ENCODE assay signal across 8 mouse cellular contexts in the genomic region with DNA sequence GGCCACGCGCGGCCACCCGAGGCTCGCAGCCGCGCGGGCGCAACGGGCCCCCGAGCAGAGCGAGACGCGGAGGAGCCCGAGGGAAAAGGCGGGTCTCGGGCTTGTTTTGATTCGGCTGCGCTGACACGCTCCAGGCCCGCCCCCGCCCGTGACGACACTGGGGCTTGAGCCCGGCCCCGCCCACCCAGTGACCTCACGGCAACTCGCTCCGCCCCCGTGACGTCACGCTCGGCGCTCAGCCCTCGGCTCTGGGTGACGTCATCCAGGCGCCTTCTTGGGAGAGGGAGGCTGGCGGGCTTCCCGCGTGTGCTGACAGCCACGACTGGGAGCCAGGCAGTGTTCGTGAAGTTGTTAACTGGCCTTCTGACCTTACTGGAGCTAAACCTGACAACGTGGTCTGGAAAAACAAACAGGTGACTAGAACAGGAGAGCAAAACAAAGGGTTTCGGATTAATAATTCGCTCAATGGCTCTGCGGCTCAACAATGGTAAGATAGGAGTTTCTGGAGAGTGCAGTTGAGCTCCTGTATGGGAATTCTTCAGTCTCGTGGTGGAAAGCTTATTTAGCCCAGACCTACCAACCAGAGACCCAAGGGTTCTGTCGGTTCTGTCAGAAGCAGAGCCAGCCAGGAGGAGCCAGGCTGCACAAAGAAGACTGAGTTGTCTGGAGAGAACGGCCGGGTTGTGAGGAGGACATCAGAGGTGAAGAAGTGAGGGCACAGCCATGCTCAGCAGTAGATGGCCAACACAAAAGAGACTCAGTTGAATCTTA. TPM values are rescaled to one million over a fixed set of nuclear protein-coding genes. Genes with fewer than 3 reads are reported as not detected.
A peak's percentile ranks its signal among the peaks of the same experiment; 100 is the strongest.
DNase-seq lines count a peak whose midpoint lies in the region; ATAC-seq and TF ChIP-seq lines count a peak whose summit lies in the region.

A gene (minus strand): TSS at position 108 of the 771 bp plus-strand sequence.

- in situ Hi-C loops in Patski (cut with MboI; ENCODE audit: low pct_unique_long_range_greater_than_20kb), result no loop called here

- CTCF ChIA-PET in Patski (lab: Charles Lee), result no interaction called here

- no peaks in the 10 kb centered on the region for H3K27me3 ChIP-seq in Patski
- H3K27me3 ChIP-seq in hindbrain, embryonic 14.5 days (ENCODE audit: control insufficient read depth, insufficient read depth, low read length), result no peaks in the 10 kb centered on the region

- peak; percentile 44 for DNase-seq in Patski (ENCODE audit: low read depth, low spot score)
- peak; percentile 94 to 98 for DNase-seq in cerebellum, postnatal 14 days
- peak; percentile 71 to 82 for DNase-seq in frontal cortex, postnatal 25 days (ENCODE audit: low spot score in 2 of 2)
- peak; percentile 96 for DNase-seq in hindbrain, embryonic 14.5 days (ENCODE audit: low spot score)
- DNase-seq in layer of hippocampus, postnatal 36 days, result peak; percentile 77 to 81
- DNase-seq in lung, postnatal 36 days, result peak; percentile 94
- DNase-seq in retina, postnatal 1 day, result peak; percentile 95
- DNase-seq in urinary bladder, adult 18-20 months (ENCODE audit: low spot score in 2 of 2), result peak; percentile 74 to 75

- H3K36me3 ChIP-seq in hindbrain, embryonic 14.5 days (replicated peaks; ENCODE audit: control insufficient read depth, insufficient read depth), result no peaks in the 10 kb centered on the region

- peak within 1 kb of the TSS; percentile 92 for H3K27ac ChIP-seq in hindbrain, embryonic 14.5 days

- no peak for TF ChIP-seq CTCF in Patski (IDR thresholded peaks at IDR 0.05)

- H3K9ac ChIP-seq in hindbrain, embryonic 14.5 days, result peak within 1 kb of the TSS; percentile 95

- peak within 1 kb of the TSS; percentile 88 for H3K4me3 ChIP-seq in hindbrain, embryonic 14.5 days (replicated peaks; ENCODE audit: low read length)

- WGBS in hindbrain, embryonic 14.5 days, result 9% methylated on average over 42 of the region's 50 CpGs

- H3K4me2 ChIP-seq in hindbrain, embryonic 14.5 days (replicated peaks), result peak within 1 kb of the TSS; percentile 60

- peak; percentile 94 for ATAC-seq in Patski
- peak; percentile 97 for ATAC-seq in hindbrain, embryonic 14.5 days (ENCODE audit: low FRiP score)

- peaks cover 15% of the 10 kb centered on the region for H3K4me1 ChIP-seq in hindbrain, embryonic 14.5 days (replicated peaks; ENCODE audit: control insufficient read depth, insufficient read depth, low read length)

- H3K9me3 ChIP-seq in hindbrain, embryonic 14.5 days (ENCODE audit: control insufficient read depth, low read length), result no peaks in the 10 kb centered on the region

- POLR2A ChIA-PET in Patski (lab: Charles Lee), result no interaction called here

RNA-seq across cellular contexts. Expression of the gene that starts here (rescaled TPM):
- 12.8 TPM for polyA plus RNA-seq in Patski (2021)
- polyA plus RNA-seq in hindbrain, embryonic 14.5 days (2014; fragmentation: Nextera tagmentation; extraction: Ambion mirVana), result 6.7 and 8.1 TPM in 2 replicates
- 10 to 100 TPM; 28.8 to 34.9 TPM for total RNA-seq in layer of hippocampus, postnatal 36 days (2021)

Comparison
In these comparisons a context has a peak if more than half of its experiments do, and no peak if none do; other contexts are left out.
1. Peak in every context shown above with its lines: DNase-seq, ATAC-seq, H3K4me3 ChIP-seq and H3K27ac ChIP-seq.
2. DNase-seq: peak in every context shown above with its lines; median percentile 96 in cerebellum, postnatal 14 days; 96 in hindbrain, embryonic 14.5 days; 95 in retina, postnatal 1 day; 94 in lung, postnatal 36 days; 79 in layer of hippocampus, postnatal 36 days; 76 in frontal cortex, postnatal 25 days; 74 in urinary bladder, adult 18-20 months; 44 in Patski.